Mouse (Mus musculus) midbrain, embryonic 10.5 days (tissue): ENCODE results near the gene Palm3. TPM values are rescaled to one million over a fixed set of nuclear protein-coding genes. Genes with fewer than 3 reads are reported as not detected.

Source experiments
- DNase-seq: peaks from one replicate; pipeline ENCODE4 v3.0.0-alpha.2; 2017; ENCODE audit warnings: low spot score
- H3K27ac ChIP-seq: fragments of 300-500 bp; sonication (generic); replicated peaks from 2 replicates; pipeline ENCODE4 v1.5.1; 2016; ENCODE audit warnings: mild to moderate bottlenecking
- H3K27me3 ChIP-seq: fragments of 300-500 bp; sonication (generic); 2 replicates; pipeline ENCODE4 v1.6.1; 2016; ENCODE audit warnings: low read depth, mild to moderate bottlenecking; ENCODE audit not compliant: poor library complexity, severe bottlenecking
- H3K36me3 ChIP-seq: fragments of 300-500 bp; sonication (generic); 2 replicates; pipeline ENCODE4 v1.6.1; 2016; ENCODE audit warnings: mild to moderate bottlenecking, moderate library complexity
- H3K4me1 ChIP-seq: fragments of 300-500 bp; sonication (generic); 2 replicates; pipeline ENCODE4 v1.6.1; 2016
- H3K4me3 ChIP-seq: fragments of 300-500 bp; sonication (generic); 2 replicates; pipeline ENCODE4 v1.5.1; 2016; ENCODE audit warnings: mild to moderate bottlenecking, moderate library complexity
- H3K9me3 ChIP-seq: fragments of 300-500 bp; sonication (generic); replicated peaks from 2 replicates; pipeline ENCODE4 v1.6.1; 2016; ENCODE audit warnings: mild to moderate bottlenecking
- WGBS: fragments of 180-500 bp; shearing (Covaris S2); methylation state at CpG from one replicate; pipeline ENCODE4 v1.1.7; 2016; 5-methylcytosine and 5-hydroxymethylcytosine counted together
- polyA plus RNA-seq: library from polyadenylated mRNA; unstranded; fragments of >200 nt; fragmentation: Nextera tagmentation; extraction: Ambion mirVana; gene quantifications from 2 replicates; pipeline ENCODE4 v1.2.1, GENCODE M21; 2016

Gene Palm3
- 7.9 and 8.0 TPM in 2 replicates for polyA plus RNA-seq

GRCm38 (mm10) chr8:84021096-84021495 lies at the start of gene Palm3:
TSS of gene Palm3 (plus strand) at chr8:84021471.
- H3K27ac ChIP-seq = peak within 1 kb of the TSS; percentile 75

GRCm38 (mm10) chr8:83971661-83972060 lies 49.6 kb upstream of the Palm3 start:
- H3K4me3 ChIP-seq = peak overlapping the region; percentile 89
- no peaks in the 10 kb centered on the region for H3K9me3 ChIP-seq
- peaks cover 38% of the 10 kb centered on the region for H3K36me3 ChIP-seq
- peak overlapping the region; percentile 92 for H3K27ac ChIP-seq
- no peak for DNase-seq
- WGBS = 75% methylated on average over 6 of the region's 6 CpGs
- H3K27me3 ChIP-seq = no peaks in the 10 kb centered on the region
- peaks cover 31% of the 10 kb centered on the region for H3K4me1 ChIP-seq

More at GRCm38 (mm10) chr8:84021096-84021495, at the start of gene Palm3:
- Histone ChIP-seq H3K4me3 (peak within 1 kb of the TSS; percentile 21), H3K4me1 (peaks cover 36% of the 10 kb centered on the region), H3K9me3 (no peaks in the 10 kb centered on the region), H3K36me3 (no peaks in the 10 kb centered on the region), H3K27me3 (peaks cover 64% of the 10 kb centered on the region)
- WGBS = 3% methylated on average over 18 of the region's 18 CpGs
- no peak for DNase-seq

- no peaks in the 10 kb centered on the region for H3K9me3 ChIP-seq
- H3K27me3 ChIP-seq = no peaks in the 10 kb centered on the region
- H3K4me3 ChIP-seq = peak within 1 kb of the TSS; percentile 89
- under 1% methylated on average over 79 of the region's 94 CpGs for WGBS
- H3K4me1 ChIP-seq = peaks cover 39% of the 10 kb centered on the region
- H3K36me3 ChIP-seq = peaks cover 31% of the 10 kb centered on the region
- peak within 1 kb of the TSS; percentile 92 for H3K27ac ChIP-seq
- peak; percentile 99 for DNase-seq
Measured at GRCm38 (mm10) chr8:83972150-83973120, 48.8 kb upstream of the Palm3 start, which contains the start of gene Prkaca. TSS of gene Prkaca (plus strand) at chr8:83972993.

- H3K36me3 ChIP-seq = peaks cover 27% of the 10 kb centered on the region
- H3K9me3 ChIP-seq = no peaks in the 10 kb centered on the region
- WGBS = 7% methylated on average over 22 of the region's 37 CpGs
- peaks cover 48% of the 10 kb centered on the region for H3K4me1 ChIP-seq
- H3K27me3 ChIP-seq = no peaks in the 10 kb centered on the region
- peak overlapping the region; percentile 92 for H3K27ac ChIP-seq
- peak overlapping the region; percentile 89 for H3K4me3 ChIP-seq
- DNase-seq = no peak
Measured at GRCm38 (mm10) chr8:83973161-83974031, 47.9 kb upstream of the Palm3 start.

GRCm38 (mm10) chr8:83974521-83974920 lies 46.8 kb upstream of the Palm3 start:
- H3K36me3 ChIP-seq = peaks cover 24% of the 10 kb centered on the region
- DNase-seq = no peak
- WGBS = 85% methylated on average over 4 of the region's 4 CpGs
- peak overlapping the region; percentile 89 for H3K4me3 ChIP-seq
- no peaks in the 10 kb centered on the region for H3K27me3 ChIP-seq
- H3K4me1 ChIP-seq = peaks cover 50% of the 10 kb centered on the region
- no peak overlapping the region for H3K27ac ChIP-seq
- H3K9me3 ChIP-seq = no peaks in the 10 kb centered on the region

GRCm38 (mm10) chr8:83976101-83976630 lies 45.1 kb upstream of the Palm3 start:
- Histone ChIP-seq H3K36me3 (peaks cover 33% of the 10 kb centered on the region), H3K4me3 (no peak overlapping the region; the same call in 1 of the 2 replicates), H3K27ac (no peak overlapping the region), H3K9me3 (no peaks in the 10 kb centered on the region), H3K27me3 (no peaks in the 10 kb centered on the region), H3K4me1 (peaks cover 50% of the 10 kb centered on the region)
- DNase-seq = no peak
- 94% methylated on average over 4 of the region's 4 CpGs for WGBS

GRCm38 (mm10) chr8:83976779-83977350 lies 44.4 kb upstream of the Palm3 start:
- 87% methylated on average over 5 of the region's 5 CpGs for WGBS
- DNase-seq = no peak
- H3K4me3 ChIP-seq = no peak overlapping the region
- H3K36me3 ChIP-seq = peaks cover 40% of the 10 kb centered on the region
- H3K9me3 ChIP-seq = no peaks in the 10 kb centered on the region
- H3K4me1 ChIP-seq = peaks cover 44% of the 10 kb centered on the region
- no peaks in the 10 kb centered on the region for H3K27me3 ChIP-seq
- H3K27ac ChIP-seq = no peak overlapping the region

GRCm38 (mm10) chr8:83977646-83978045 lies 43.6 kb upstream of the Palm3 start:
- peaks cover 48% of the 10 kb centered on the region for H3K36me3 ChIP-seq
- H3K9me3 ChIP-seq = no peaks in the 10 kb centered on the region
- no peak for DNase-seq
- H3K4me1 ChIP-seq = peaks cover 37% of the 10 kb centered on the region
- no peak overlapping the region for H3K4me3 ChIP-seq
- 77% methylated on average over 6 of the region's 6 CpGs for WGBS
- H3K27ac ChIP-seq = no peak overlapping the region
- H3K27me3 ChIP-seq = no peaks in the 10 kb centered on the region

GRCm38 (mm10) chr8:83978200-83978599 lies 43.1 kb upstream of the Palm3 start:
- DNase-seq = no peak
- no peak overlapping the region for H3K27ac ChIP-seq
- 82% methylated on average over 9 of the region's 9 CpGs for WGBS
- H3K9me3 ChIP-seq = no peaks in the 10 kb centered on the region
- no peak overlapping the region for H3K4me3 ChIP-seq
- H3K27me3 ChIP-seq = no peaks in the 10 kb centered on the region
- H3K4me1 ChIP-seq = peaks cover 36% of the 10 kb centered on the region
- H3K36me3 ChIP-seq = peaks cover 54% of the 10 kb centered on the region

GRCm38 (mm10) chr8:83980250-83980649 lies 41.0 kb upstream of the Palm3 start:
- Histone ChIP-seq H3K27ac (no peak overlapping the region), H3K4me1 (peaks cover 20% of the 10 kb centered on the region), H3K27me3 (no peaks in the 10 kb centered on the region), H3K36me3 (peaks cover 71% of the 10 kb centered on the region), H3K4me3 (no peak overlapping the region), H3K9me3 (no peaks in the 10 kb centered on the region)
- WGBS = 92% methylated on average over 1 of the region's 1 CpGs
- no peak for DNase-seq

- no peaks in the 10 kb centered on the region for H3K27me3 ChIP-seq
- WGBS = 88% methylated on average over 8 of the region's 8 CpGs
- H3K27ac ChIP-seq = no peak overlapping the region
- DNase-seq = no peak
- peaks cover 20% of the 10 kb centered on the region for H3K4me1 ChIP-seq
- H3K4me3 ChIP-seq = no peak overlapping the region
- H3K36me3 ChIP-seq = peaks cover 76% of the 10 kb centered on the region
- no peaks in the 10 kb centered on the region for H3K9me3 ChIP-seq
Measured at GRCm38 (mm10) chr8:83980845-83981244, 40.4 kb upstream of the Palm3 start.

- 95% methylated on average over 7 of the region's 7 CpGs for WGBS
- H3K4me1 ChIP-seq = peaks cover 20% of the 10 kb centered on the region
Measured at GRCm38 (mm10) chr8:83981533-83981932, 39.7 kb upstream of the Palm3 start.

More at GRCm38 (mm10) chr8:83981533-83981932, 39.7 kb upstream of the Palm3 start:
- Histone ChIP-seq H3K4me3 (no peak overlapping the region), H3K27ac (no peak overlapping the region), H3K27me3 (no peaks in the 10 kb centered on the region), H3K9me3 (no peaks in the 10 kb centered on the region), H3K36me3 (peaks cover 83% of the 10 kb centered on the region)
- no peak for DNase-seq
